Mouse (Mus musculus) gastrocnemius, postnatal 25 days (tissue): ENCODE data around the gene Zfyve21. TPM values are rescaled to one million over a fixed set of nuclear protein-coding genes. Genes with fewer than 3 reads are reported as not detected.
A peak's percentile ranks its signal among the peaks of the same experiment; 100 is the strongest.

Experiments
- DNase-seq: peaks from one replicate; pipeline ENCODE4 v3.0.0; 2022
- long read RNA-seq, 2 experiments: library from polyadenylated mRNA; stranded (forward); transcript quantifications; one replicate each; pipeline ENCODE4 v2.0.0; 2021
- total RNA-seq, 2 experiments: library from RNA; stranded (reverse); gene quantifications; 1 replicate in 1 of 2; 2 replicates in 1 of 2; pipeline ENCODE4 v1.2.3; 2021

Zfyve21 gene
- total RNA-seq: 10 to 100 TPM; 13.0 to 15.0 TPM
- long read RNA-seq, experiment 1, transcript Zfyve21-207 (8 exons, 794 nt): major isoform, 21 of 42 reads
- long read RNA-seq, experiment 1, transcript Zfyve21-201 (7 exons, 1,308 nt): minor isoform, 7 of 42 reads
- long read RNA-seq, experiment 1, partial matches to known transcripts: 1 of 42 reads
- long read RNA-seq, experiment 1, other reads (novel, unspliced or antisense): 10 of 42 reads
- long read RNA-seq, experiment 2, transcript Zfyve21-204 (8 exons, 1,265 nt): minor isoform, 6 of 43 reads
- long read RNA-seq, experiment 2, transcript Zfyve21-207 (8 exons, 794 nt): major isoform, 20 of 43 reads
- long read RNA-seq, experiment 2, transcript Zfyve21-201 (7 exons, 1,308 nt): minor isoform, 7 of 43 reads
- long read RNA-seq, experiment 2, partial matches to known transcripts: 1 of 43 reads
- long read RNA-seq, experiment 2, other reads (novel, unspliced or antisense): 9 of 43 reads

- DNase-seq: peak; percentile 99
Observed at GRCm38 (mm10) chr12:111813766-111814617, at the start of gene Zfyve21, which contains the start of gene Xrcc3. Gene Zfyve21 (plus strand): TSS chr12:111814170. Gene Xrcc3 (minus strand): TSS chr12:111813873.

GRCm38 (mm10) chr12:111766313-111767236, 47.4 kb upstream of the Zfyve21 start:
- no peak for DNase-seq

GRCm38 (mm10) chr12:111768322-111768928, 45.5 kb upstream of the Zfyve21 start:
- no peak for DNase-seq

- DNase-seq: peak; percentile 47
Observed at GRCm38 (mm10) chr12:111769306-111769705, 44.7 kb upstream of the Zfyve21 start.

- no peak for DNase-seq
Observed at GRCm38 (mm10) chr12:111769816-111770577, 44.0 kb upstream of the Zfyve21 start.

- DNase-seq: no peak
Observed at GRCm38 (mm10) chr12:111770651-111771050, 43.3 kb upstream of the Zfyve21 start.

GRCm38 (mm10) chr12:111774156-111774555, 39.8 kb upstream of the Zfyve21 start:
- DNase-seq: no peak

GRCm38 (mm10) chr12:111774845-111775244, 39.1 kb upstream of the Zfyve21 start:
- no peak for DNase-seq

GRCm38 (mm10) chr12:111777919-111778318, 36.1 kb upstream of the Zfyve21 start:
- DNase-seq: no peak

- no peak for DNase-seq
Observed at GRCm38 (mm10) chr12:111779544-111779943, 34.4 kb upstream of the Zfyve21 start.

- DNase-seq: no peak
Observed at GRCm38 (mm10) chr12:111785174-111785573, 28.8 kb upstream of the Zfyve21 start.

- no peak for DNase-seq
Observed at GRCm38 (mm10) chr12:111787015-111787414, 27.0 kb upstream of the Zfyve21 start.

GRCm38 (mm10) chr12:111790090-111790489, 23.9 kb upstream of the Zfyve21 start:
- DNase-seq: no peak

GRCm38 (mm10) chr12:111790631-111791030, 23.3 kb upstream of the Zfyve21 start:
- DNase-seq: no peak

- no peak for DNase-seq
Observed at GRCm38 (mm10) chr12:111791474-111792104, 22.4 kb upstream of the Zfyve21 start.

GRCm38 (mm10) chr12:111794102-111794501, 19.9 kb upstream of the Zfyve21 start:
- DNase-seq: peak; percentile 80

GRCm38 (mm10) chr12:111794526-111795179, 19.3 kb upstream of the Zfyve21 start:
- no peak for DNase-seq

- peak; percentile 42 for DNase-seq
Observed at GRCm38 (mm10) chr12:111795180-111795895, 18.6 kb upstream of the Zfyve21 start.

- DNase-seq: no peak
Observed at GRCm38 (mm10) chr12:111797251-111797650, 16.7 kb upstream of the Zfyve21 start.
